Mouse (Mus musculus) liver, adult 10 weeks (tissue): ENCODE measurements around the gene Ncam1. TPM values are rescaled to one million over a fixed set of nuclear protein-coding genes. Genes with fewer than 3 reads are reported as not detected.

Source experiments
- polyA plus RNA-seq: library from polyadenylated mRNA; stranded (reverse); fragments of 350-450 nt; fragmentation: Illumina TruSeq; extraction: RNeasy Lipid Tissue Mini Kit (QIAGEN cat#74804); gene quantifications from one replicate; pipeline ENCODE4 v1.2.3, GENCODE M21; 2014; ENCODE audit warnings: low read depth, low replicate concordance

The Ncam1 gene
- polyA plus RNA-seq: 0.11 TPM

DNA sequence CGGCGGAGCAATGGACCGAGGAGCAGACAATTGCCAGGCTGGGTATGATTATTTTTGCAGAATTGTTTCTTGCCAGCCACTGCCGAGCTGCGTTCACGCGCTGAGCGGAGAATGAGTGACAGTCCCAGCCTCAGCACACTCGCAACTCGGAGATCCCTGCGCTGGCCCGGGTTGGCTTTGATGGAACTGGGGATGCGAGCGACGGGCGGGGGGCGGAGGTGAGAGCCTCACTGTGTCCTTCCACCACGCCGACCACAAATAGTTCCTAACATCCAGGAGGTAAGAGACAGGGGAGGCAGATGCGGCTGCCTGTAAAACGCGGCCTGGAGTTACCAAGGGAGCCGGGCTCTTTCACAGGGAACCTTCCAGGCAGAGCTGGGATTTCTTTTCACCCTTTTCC, at the start of gene Ncam1:
Ncam1 (minus strand) TSS at position 120 of the 400 bp plus-strand sequence.

GRCm38 (mm10) chr9:49485892-49486311, 312.8 kb downstream of the Ncam1 start, which contains the start of gene Ttc12:
TSS of gene Ttc12 (minus strand) at chr9:49486225.

